Mouse (Mus musculus) hindbrain, postnatal 0 days (tissue): ENCODE measurements around the gene Sorbs2. TPM values are rescaled to one million over a fixed set of nuclear protein-coding genes. Genes with fewer than 3 reads are reported as not detected.
A peak's percentile ranks its signal among the peaks of the same experiment; 100 is the strongest.

ENCODE experiments used
- ATAC-seq: fragments of 200-750 bp; cut with Nextera tagmentation; 2 replicates; pipeline ENCODE4 v1.8.0; 2017; ENCODE audit warnings: mild to moderate bottlenecking, moderate TSS enrichment, moderate library complexity
- DNase-seq: peaks from one replicate; pipeline ENCODE4 v3.0.0-alpha.2; 2015; ENCODE audit warnings: low spot score
- H3K27ac ChIP-seq: fragments of 300-500 bp; sonication (generic); 2 replicates; pipeline ENCODE4 v1.5.1; 2014; ENCODE audit warnings: mild to moderate bottlenecking
- H3K27me3 ChIP-seq: fragments of 300-500 bp; sonication (generic); 2 replicates; pipeline ENCODE4 v1.6.1; 2014; ENCODE audit warnings: low read length, mixed read lengths; ENCODE audit not compliant: insufficient read depth
- H3K36me3 ChIP-seq: fragments of 300-500 bp; sonication (generic); 2 replicates; pipeline ENCODE4 v1.6.1; 2014; ENCODE audit warnings: low read length, mixed read lengths; ENCODE audit not compliant: insufficient read depth
- H3K4me1 ChIP-seq: fragments of 300-500 bp; sonication (generic); 2 replicates; pipeline ENCODE4 v1.6.1; 2014; ENCODE audit warnings: antibody characterized with exemption, low read length, mixed read lengths; ENCODE audit not compliant: insufficient read depth
- H3K4me2 ChIP-seq: fragments of 300-500 bp; sonication (generic); 2 replicates; pipeline ENCODE4 v1.6.1; 2014; ENCODE audit warnings: low read depth, mild to moderate bottlenecking, low read length, moderate library complexity, mixed read lengths
- H3K4me3 ChIP-seq: fragments of 300-500 bp; sonication (generic); 2 replicates; pipeline ENCODE4 v1.5.1; 2014; ENCODE audit warnings: low read length
- H3K9ac ChIP-seq: fragments of 300-500 bp; sonication (generic); replicated peaks from 2 replicates; pipeline ENCODE4 v1.6.1; 2014; ENCODE audit warnings: mild to moderate bottlenecking, low read length, moderate library complexity, mixed read lengths
- H3K9me3 ChIP-seq: fragments of 300-500 bp; sonication (generic); 2 replicates; pipeline ENCODE4 v1.6.1; 2016; ENCODE audit warnings: low read length, mixed read lengths
- CTCF ChIP-seq: IDR thresholded peaks from 2 replicates; pipeline ENCODE4 v1.5.1; 2016; ENCODE audit warnings: antibody characterized with exemption, control low read depth, low read depth
- WGBS: fragments of 180-500 bp; shearing (Covaris S2); extraction: QIAGEN DNeasy Blood & Tissue Kit; methylation state at CpG from one replicate; pipeline ENCODE4 v1.1.7; 2014; 5-methylcytosine and 5-hydroxymethylcytosine counted together
- polyA plus RNA-seq: library from polyadenylated mRNA; unstranded; fragments of >200 nt; fragmentation: Nextera tagmentation; extraction: Ambion mirVana; gene quantifications from 2 replicates; pipeline ENCODE4 v1.2.1, GENCODE M21; 2015
- total RNA-seq: library from RNA; depleted of rRNA; stranded (reverse); fragments of >200 nt; gene quantifications from 2 replicates; pipeline ENCODE4 v1.2.3, GENCODE M21; 2014; rRNA removed

Gene Sorbs2
- 53.0 and 65.6 TPM in 2 replicates for total RNA-seq
- 37.4 and 37.8 TPM in 2 replicates for polyA plus RNA-seq

DNA sequence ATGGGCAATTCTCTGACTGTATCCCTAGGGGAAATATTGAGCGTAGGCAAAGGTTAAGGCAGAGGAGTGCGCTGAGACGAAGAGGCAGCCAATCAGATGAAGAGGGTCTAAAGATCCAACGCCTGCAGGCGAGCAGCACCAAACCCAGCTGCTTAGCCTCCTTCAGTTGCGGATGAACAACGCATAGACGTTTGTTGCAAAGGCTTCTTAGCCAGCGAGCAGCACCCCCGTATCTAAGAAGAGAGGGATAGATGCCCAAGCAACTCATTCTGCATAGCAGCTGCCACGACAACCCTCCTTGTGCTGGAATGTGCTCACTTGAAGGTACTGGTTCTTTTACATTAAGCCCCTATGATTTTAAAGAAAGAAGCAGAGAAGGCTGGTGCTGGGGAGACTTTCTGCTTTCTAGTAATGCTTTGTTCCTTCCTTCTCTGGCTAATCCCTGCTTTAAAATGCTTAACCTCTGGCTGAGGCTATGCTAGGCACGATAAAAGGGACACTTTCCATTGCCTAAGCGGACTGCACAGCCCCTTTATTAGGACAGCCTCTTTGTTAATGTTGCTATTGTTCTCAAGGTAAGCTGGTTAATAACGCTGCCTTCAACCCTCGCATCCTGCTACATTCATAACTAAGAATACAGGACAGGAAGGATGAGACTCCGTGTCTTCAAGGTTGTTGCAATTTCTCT, at the start of gene Sorbs2:
Gene Sorbs2 (plus strand): TSS at position 155 of the 688 bp plus-strand sequence.
- no peaks in the 10 kb centered on the region for H3K9me3 ChIP-seq
- H3K27me3 ChIP-seq = no peaks in the 10 kb centered on the region
- TF ChIP-seq CTCF = peak; percentile 11; the same call in 1 of the 2 replicates
- H3K27ac ChIP-seq = peak within 1 kb of the TSS; percentile 89
- no peaks in the 10 kb centered on the region for H3K36me3 ChIP-seq
- WGBS = 2% methylated on average over 16 of the region's 16 CpGs
- peak within 1 kb of the TSS; percentile 65 for H3K9ac ChIP-seq
- peak within 1 kb of the TSS; percentile 66 for H3K4me2 ChIP-seq
- H3K4me3 ChIP-seq = peak within 1 kb of the TSS; percentile 47
- DNase-seq (peak; percentile 78), ATAC-seq (peak; percentile 93)
- peaks cover 5% of the 10 kb centered on the region; the same call in 1 of the 2 replicates for H3K4me1 ChIP-seq

DNA sequence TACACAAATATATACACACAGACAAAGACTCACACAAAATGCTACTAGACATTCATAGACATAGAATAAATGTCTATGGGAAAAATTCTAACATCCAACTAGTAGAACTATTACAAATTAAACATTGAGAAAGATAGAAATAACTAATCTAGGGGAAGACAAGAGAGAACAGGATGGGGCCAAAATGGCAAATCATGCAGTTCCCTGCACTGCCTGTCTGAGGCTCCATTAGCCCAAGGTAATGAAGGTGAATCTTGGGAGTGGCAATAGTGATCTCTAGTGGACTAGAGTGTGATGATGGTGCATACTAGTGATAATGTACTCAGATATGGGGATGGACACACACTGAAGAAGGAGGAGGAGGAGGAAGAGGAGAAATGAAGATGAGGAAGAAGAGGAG, 49.7 kb upstream of the Sorbs2 start:
- no peaks in the 10 kb centered on the region for H3K27me3 ChIP-seq
- H3K9me3 ChIP-seq = no peaks in the 10 kb centered on the region
- no peak overlapping the region for H3K27ac ChIP-seq
- H3K4me2 ChIP-seq = no peak overlapping the region
- DNase-seq = no peak
- H3K4me1 ChIP-seq = no peaks in the 10 kb centered on the region
- TF ChIP-seq CTCF = 0 out of 2 replicates have a peak, but pooled peaks have one; percentile 30
- H3K9ac ChIP-seq = no peak overlapping the region
- no peaks in the 10 kb centered on the region for H3K36me3 ChIP-seq
- ATAC-seq = no peak
- no peak overlapping the region for H3K4me3 ChIP-seq

DNA sequence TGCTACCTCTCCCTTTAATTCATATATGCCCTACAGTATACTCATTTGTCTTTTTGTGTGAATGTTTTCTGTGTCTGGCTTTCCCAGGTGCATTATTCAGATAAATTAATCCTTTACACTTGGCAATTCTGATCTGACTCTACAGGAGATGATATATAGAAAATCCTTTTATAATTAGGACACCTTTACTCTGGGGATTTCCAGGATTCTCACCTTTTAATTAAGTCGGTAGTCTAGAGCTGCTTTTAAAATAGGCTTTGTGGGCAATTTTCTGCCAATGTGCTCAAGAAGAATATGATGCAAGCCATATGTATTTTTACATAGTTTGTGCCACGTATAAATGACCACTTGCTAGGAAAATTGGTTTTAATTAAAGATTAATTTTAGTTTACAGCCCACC, 38.6 kb upstream of the Sorbs2 start:
- no peak overlapping the region for H3K9ac ChIP-seq
- no peaks in the 10 kb centered on the region for H3K9me3 ChIP-seq
- H3K4me2 ChIP-seq = no peak overlapping the region
- ATAC-seq (peak; percentile 49; the same call in 1 of the 2 replicates), DNase-seq (peak; percentile 53)
- no peak overlapping the region for H3K4me3 ChIP-seq
- TF ChIP-seq CTCF = no peak
- WGBS = 61% methylated on average over 2 of the region's 2 CpGs
- no peak overlapping the region for H3K27ac ChIP-seq
- H3K36me3 ChIP-seq = no peaks in the 10 kb centered on the region
- H3K27me3 ChIP-seq = no peaks in the 10 kb centered on the region
- H3K4me1 ChIP-seq = no peaks in the 10 kb centered on the region

DNA sequence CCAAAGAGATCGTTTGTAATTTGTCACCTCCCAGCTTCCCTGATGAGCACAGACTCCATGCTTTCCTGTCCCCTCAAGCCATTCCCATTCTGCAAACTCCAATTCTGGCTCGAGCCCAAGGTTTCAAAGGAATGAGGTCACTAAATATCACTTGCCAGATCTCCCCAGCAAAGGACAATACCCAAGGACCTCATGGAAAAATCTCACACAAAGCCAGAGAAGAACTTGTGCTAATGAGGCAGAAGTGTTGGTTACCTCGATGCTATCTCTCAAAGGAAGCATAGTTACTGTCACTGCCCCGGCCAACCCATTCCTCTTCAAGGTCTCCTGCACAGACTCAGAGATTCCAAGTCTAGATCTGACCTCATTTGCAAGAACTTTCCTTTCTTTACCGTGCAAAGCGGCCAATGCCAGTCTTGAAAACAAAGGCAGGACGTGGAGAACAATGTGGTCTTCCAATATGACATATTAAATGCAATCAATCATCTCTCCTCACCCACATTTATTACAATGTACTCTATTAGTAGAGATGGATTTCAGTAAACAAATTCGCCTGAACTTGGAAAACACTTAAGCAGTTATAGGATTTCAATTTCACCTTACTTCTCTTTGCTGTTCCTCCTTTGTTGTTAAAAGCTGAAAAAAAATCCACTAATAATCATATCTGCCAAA, 37.9 kb upstream of the Sorbs2 start:
- no peaks in the 10 kb centered on the region for H3K4me1 ChIP-seq
- TF ChIP-seq CTCF = no peak

DNA sequence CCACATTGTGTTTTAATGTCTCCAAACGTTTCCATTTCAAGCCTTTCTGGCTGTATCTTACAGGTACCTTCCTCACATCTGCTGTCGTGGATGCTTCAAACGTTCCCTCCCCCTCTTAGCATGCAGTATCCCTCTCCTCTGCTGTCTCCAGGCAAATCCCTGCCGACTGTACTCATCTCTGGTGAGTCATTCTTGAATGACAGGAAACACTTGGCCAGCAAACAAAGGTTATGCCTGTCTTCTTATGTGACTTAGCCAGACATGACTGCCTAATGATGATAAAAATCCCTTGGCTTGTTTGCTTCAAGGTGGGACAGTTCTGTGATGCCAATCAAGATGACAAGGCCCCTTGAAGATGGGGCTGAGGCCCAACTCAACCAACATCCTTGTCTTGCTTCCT, 26.7 kb upstream of the Sorbs2 start:
- Histone ChIP-seq H3K4me2 (no peak overlapping the region), H3K27me3 (no peaks in the 10 kb centered on the region), H3K9ac (no peak overlapping the region), H3K4me3 (no peak overlapping the region), H3K36me3 (no peaks in the 10 kb centered on the region), H3K9me3 (no peaks in the 10 kb centered on the region), H3K4me1 (no peaks in the 10 kb centered on the region), H3K27ac (no peak overlapping the region)
- DNase-seq = no peak
- no peak for ATAC-seq
- no peak for TF ChIP-seq CTCF
- WGBS = 69% methylated on average over 4 of the region's 4 CpGs

More for the DNA sequence above, 37.9 kb upstream of the Sorbs2 start:
- Histone ChIP-seq H3K36me3 (no peaks in the 10 kb centered on the region), H3K4me2 (no peak overlapping the region), H3K9ac (no peak overlapping the region), H3K4me3 (no peak overlapping the region), H3K9me3 (no peaks in the 10 kb centered on the region), H3K27ac (no peak overlapping the region), H3K27me3 (no peaks in the 10 kb centered on the region)
- WGBS = 55% methylated on average over 8 of the region's 8 CpGs
- peak; percentile 38; the same call in 1 of the 2 replicates for ATAC-seq
- DNase-seq = peak; percentile 62

GRCm38 (mm10) chr8:45486281-45486680, 21.3 kb upstream of the Sorbs2 start:
- no peak for DNase-seq

More at GRCm38 (mm10) chr8:45486281-45486680, 21.3 kb upstream of the Sorbs2 start:
- no peaks in the 10 kb centered on the region for H3K36me3 ChIP-seq
- no peaks in the 10 kb centered on the region for H3K27me3 ChIP-seq
- no peak for TF ChIP-seq CTCF
- no peak overlapping the region for H3K27ac ChIP-seq
- no peaks in the 10 kb centered on the region for H3K4me1 ChIP-seq
- H3K4me3 ChIP-seq = no peak overlapping the region
- H3K9me3 ChIP-seq = no peaks in the 10 kb centered on the region
- no peak for ATAC-seq
- no peak overlapping the region for H3K9ac ChIP-seq
- no peak overlapping the region for H3K4me2 ChIP-seq
- 49% methylated on average over 3 of the region's 3 CpGs for WGBS
